Mouse (Mus musculus) thymus, adult 2 months (tissue): Measurements from ENCODE around the gene Grin2c. TPM values are rescaled to one million over a fixed set of nuclear protein-coding genes. Genes with fewer than 3 reads are reported as not detected.

Experiments
- DNase-seq: peaks from one replicate; pipeline ENCODE4 v3.0.0; 2021
- H3K27ac ChIP-seq: fragments of 200-500 bp; 2 replicates; pipeline ENCODE4 v1.5.1; 2012; ENCODE audit warnings: low read length, control low read depth; ENCODE audit not compliant: control insufficient read depth, insufficient read depth
- H3K27me3 ChIP-seq: fragments of 200-500 bp; 2 replicates; pipeline ENCODE4 v1.6.1; 2012; ENCODE audit warnings: mild to moderate bottlenecking, low read length, moderate library complexity, mixed read lengths; ENCODE audit not compliant: control insufficient read depth, insufficient read depth
- H3K36me3 ChIP-seq: fragments of 200-500 bp; 2 replicates; pipeline ENCODE4 v1.6.1; 2012; ENCODE audit warnings: mild to moderate bottlenecking, low read length, moderate library complexity; ENCODE audit not compliant: control insufficient read depth, insufficient read depth
- H3K4me1 ChIP-seq: fragments of 200-500 bp; replicated peaks from 2 replicates; pipeline ENCODE4 v1.6.1; 2012; ENCODE audit warnings: low read length; ENCODE audit not compliant: control insufficient read depth, insufficient read depth
- H3K4me3 ChIP-seq: fragments of 200-500 bp; 2 replicates; pipeline ENCODE4 v1.5.1; 2012; ENCODE audit warnings: mild to moderate bottlenecking, low read length, control low read depth, moderate library complexity; ENCODE audit not compliant: control insufficient read depth, insufficient read depth
- CTCF ChIP-seq: fragments of 200-500 bp; IDR thresholded peaks from 2 replicates; pipeline ENCODE4 v1.5.1; 2012; ENCODE audit warnings: mild to moderate bottlenecking, control low read depth, low read length, moderate library complexity, borderline replicate concordance; ENCODE audit not compliant: control insufficient read depth, poor library complexity, insufficient read depth; ENCODE audit errors: extremely low read depth
- POLR2A ChIP-seq: fragments of 200-500 bp; IDR thresholded peaks from 2 replicates; pipeline ENCODE4 v1.6.1; 2012; ENCODE audit warnings: mild to moderate bottlenecking, low read length, control low read depth, moderate library complexity; ENCODE audit not compliant: control insufficient read depth, poor library complexity, insufficient read depth; ENCODE audit errors: extremely low read depth
- WGBS: fragments of 180-500 bp; shearing (Covaris S2); methylation state at CpG from one replicate; pipeline ENCODE4 v1.1.7; 2018; 5-methylcytosine and 5-hydroxymethylcytosine counted together
- polyA plus RNA-seq: library from polyadenylated mRNA; depleted of rRNA; stranded (reverse); fragments of >200 nt; gene quantifications from 2 replicates; pipeline ENCODE4 v1.2.3, GENCODE M21; 2012

Gene Grin2c
- polyA plus RNA-seq, 1 experiment, result 7.1 TPM

- 89% methylated on average over 5 of the region's 5 CpGs for WGBS
Observed at GRCm38 (mm10) chr11:115215123-115215522, 51.9 kb downstream of the Grin2c start.

GRCm38 (mm10) chr11:115212116-115212515 is 54.9 kb downstream of the Grin2c start:
- no peak overlapping the region for H3K27ac ChIP-seq
- 93% methylated on average over 13 of the region's 13 CpGs for WGBS
- no peaks in the 10 kb centered on the region for H3K36me3 ChIP-seq
- no peaks in the 10 kb centered on the region for H3K27me3 ChIP-seq
- peaks cover 16% of the 10 kb centered on the region for H3K4me1 ChIP-seq
- TF ChIP-seq CTCF, result no peak
- no peak for TF ChIP-seq POLR2A
- no peak for DNase-seq
- no peak overlapping the region for H3K4me3 ChIP-seq

More at GRCm38 (mm10) chr11:115215123-115215522, 51.9 kb downstream of the Grin2c start:
- Histone ChIP-seq H3K36me3 (no peaks in the 10 kb centered on the region), H3K4me1 (peaks cover 11% of the 10 kb centered on the region), H3K27ac (no peak overlapping the region), H3K4me3 (no peak overlapping the region), H3K27me3 (no peaks in the 10 kb centered on the region)
- TF ChIP-seq POLR2A (no peak), CTCF (no peak)
- no peak for DNase-seq

DNA sequence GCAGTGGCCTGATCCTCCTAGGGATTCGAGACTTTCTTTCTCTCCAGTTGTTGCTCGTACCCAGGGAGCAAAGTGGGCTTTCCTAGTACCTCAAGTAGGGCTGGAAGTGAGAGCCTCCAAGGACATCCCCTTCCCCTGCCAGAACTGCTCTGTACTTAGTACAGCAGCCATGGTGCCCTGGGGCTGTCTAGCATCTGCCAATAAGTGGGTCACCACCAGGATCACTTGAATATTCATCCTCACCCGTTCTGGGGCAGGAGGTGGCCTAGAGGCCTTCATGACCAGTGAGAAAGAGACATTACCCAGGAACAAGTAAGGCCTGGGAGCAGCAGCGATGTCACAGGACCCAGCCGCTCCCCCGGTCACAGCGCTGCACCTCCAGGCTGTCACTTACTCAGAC is 57.1 kb downstream of the Grin2c start:
- H3K36me3 ChIP-seq, result 0 out of 2 replicates have a peak, but pooled peaks cover 6% of the 10 kb centered on the region
- H3K4me3 ChIP-seq, result no peak overlapping the region
- H3K27ac ChIP-seq, result no peak overlapping the region
- peaks cover 16% of the 10 kb centered on the region for H3K4me1 ChIP-seq
- WGBS, result 95% methylated on average over 7 of the region's 7 CpGs
- no peak for TF ChIP-seq CTCF
- TF ChIP-seq POLR2A, result no peak
- DNase-seq, result no peak
- no peaks in the 10 kb centered on the region for H3K27me3 ChIP-seq

DNA sequence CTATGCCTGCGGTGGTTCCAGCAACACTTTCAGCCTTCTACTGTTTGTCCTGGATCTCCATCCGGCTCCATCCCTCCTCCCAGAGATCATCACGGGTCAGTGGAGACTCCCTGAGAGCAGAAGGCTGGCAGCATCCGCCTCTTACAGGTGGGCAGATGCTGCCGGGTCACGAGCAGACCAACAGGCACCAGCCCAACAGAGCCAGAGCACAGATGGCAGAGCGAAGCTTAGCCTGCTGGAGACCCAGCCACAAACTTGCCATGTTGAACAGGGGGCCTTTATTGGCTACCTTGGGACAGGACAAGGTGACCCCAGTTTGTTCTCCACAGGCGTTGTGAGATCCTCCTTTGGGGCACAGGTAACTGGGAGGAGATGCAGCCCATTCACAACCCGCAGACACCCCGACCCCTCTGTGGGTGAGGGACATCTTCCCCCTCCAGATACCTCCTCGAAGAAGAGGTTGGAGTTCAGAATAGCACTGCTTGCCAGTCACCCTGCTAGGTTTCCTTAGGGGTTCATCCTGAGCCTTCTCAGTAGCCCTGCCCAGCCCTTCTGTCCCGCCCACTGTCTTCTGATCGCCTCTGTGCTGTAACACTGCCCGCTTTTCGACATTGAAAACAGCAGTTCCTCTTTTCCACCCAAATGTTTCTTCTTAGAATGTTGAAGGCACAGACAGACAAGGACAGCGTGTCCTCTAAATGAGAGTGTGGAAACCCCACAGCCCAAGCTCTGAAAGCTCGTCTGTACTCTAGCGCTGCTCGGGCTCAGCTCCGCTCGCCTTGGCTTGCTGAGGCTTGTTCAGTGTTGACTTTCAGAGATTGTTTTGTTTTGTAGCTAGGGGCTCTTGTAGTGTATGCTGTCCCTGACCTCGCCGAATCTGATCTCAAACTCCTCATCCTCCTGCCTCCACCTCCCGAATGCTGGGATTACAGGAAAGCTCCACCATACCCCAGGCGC is 58.0 kb downstream of the Grin2c start:
- no peak for DNase-seq
- Histone ChIP-seq H3K27ac (no peak overlapping the region), H3K36me3 (0 out of 2 replicates have a peak, but pooled peaks cover 6% of the 10 kb centered on the region), H3K27me3 (no peaks in the 10 kb centered on the region), H3K4me3 (no peak overlapping the region), H3K4me1 (peaks cover 16% of the 10 kb centered on the region)
- no peak for TF ChIP-seq POLR2A
- TF ChIP-seq CTCF, result no peak
- WGBS, result 79% methylated on average over 25 of the region's 25 CpGs

DNA sequence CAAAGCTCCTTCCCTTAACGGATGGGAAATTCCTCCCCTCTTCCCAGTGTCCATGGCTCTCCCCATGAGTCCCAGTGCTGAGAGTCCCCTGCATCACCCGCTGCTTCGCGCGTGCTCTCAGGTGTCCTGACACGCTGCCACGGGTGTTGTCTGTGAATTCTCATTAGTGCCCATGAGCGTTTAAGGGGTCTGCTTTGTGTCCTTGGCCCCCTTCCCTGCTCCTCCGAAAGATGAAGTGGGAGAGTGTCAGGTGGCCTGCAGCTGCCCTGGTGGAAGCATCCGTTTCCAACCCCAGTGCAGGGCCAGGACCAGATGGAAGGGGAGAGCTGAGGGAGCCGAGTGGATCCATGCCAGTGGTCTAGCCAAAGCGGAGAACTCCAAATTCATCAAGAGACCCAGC is 58.9 kb downstream of the Grin2c start:
- 97% methylated on average over 12 of the region's 12 CpGs for WGBS
- no peak for DNase-seq
- H3K27me3 ChIP-seq, result no peaks in the 10 kb centered on the region
- H3K27ac ChIP-seq, result no peak overlapping the region
- TF ChIP-seq POLR2A (no peak), CTCF (no peak)
- 0 out of 2 replicates have a peak, but pooled peaks cover 6% of the 10 kb centered on the region for H3K36me3 ChIP-seq
- peaks cover 16% of the 10 kb centered on the region for H3K4me1 ChIP-seq
- no peak overlapping the region for H3K4me3 ChIP-seq

- no peak for DNase-seq
- Histone ChIP-seq H3K27me3 (no peaks in the 10 kb centered on the region), H3K36me3 (peaks cover 12% of the 10 kb centered on the region; the same call in 1 of the 2 replicates), H3K4me3 (no peak overlapping the region), H3K4me1 (no peaks in the 10 kb centered on the region; the same call in 1 of the 2 replicates), H3K27ac (no peak overlapping the region)
- 97% methylated on average over 9 of the region's 9 CpGs for WGBS
- TF ChIP-seq CTCF, result no peak
- TF ChIP-seq POLR2A, result no peak
Observed at GRCm38 (mm10) chr11:115202756-115203155, 64.3 kb downstream of the Grin2c start.

- no peaks in the 10 kb centered on the region for H3K27me3 ChIP-seq
- WGBS, result 23% methylated on average over 12 of the region's 12 CpGs
- H3K4me1 ChIP-seq, result no peaks in the 10 kb centered on the region; the same call in 1 of the 2 replicates
- TF ChIP-seq CTCF, result peak; percentile 94
- no peak for TF ChIP-seq POLR2A
- no peak overlapping the region for H3K27ac ChIP-seq
- H3K36me3 ChIP-seq, result peaks cover 16% of the 10 kb centered on the region; the same call in 1 of the 2 replicates
- H3K4me3 ChIP-seq, result no peak overlapping the region
- DNase-seq, result peak; percentile 83
Observed at GRCm38 (mm10) chr11:115202316-115202715, 64.7 kb downstream of the Grin2c start.
